Mouse (Mus musculus) liver, postnatal 0 days (tissue): ENCODE data around the gene Smtn. TPM values are rescaled to one million over a fixed set of nuclear protein-coding genes. Genes with fewer than 3 reads are reported as not detected.

Source experiments
- ATAC-seq: fragments of 200-750 bp; cut with Nextera tagmentation; 2 replicates; pipeline ENCODE4 v1.8.0; 2017; ENCODE audit warnings: mild to moderate bottlenecking, moderate library complexity
- DNase-seq: peaks from one replicate; pipeline ENCODE4 v3.0.0-alpha.2; 2016
- H3K27ac ChIP-seq: fragments of 300-500 bp; sonication (generic); 2 replicates; pipeline ENCODE4 v1.5.1; 2014; ENCODE audit warnings: antibody characterized with exemption, moderate library complexity, mild to moderate bottlenecking, low read depth
- H3K27me3 ChIP-seq: fragments of 300-500 bp; sonication (generic); 2 replicates; pipeline ENCODE4 v1.6.1; 2014; ENCODE audit warnings: low read length, control low read depth, mixed read lengths; ENCODE audit not compliant: insufficient read depth
- H3K36me3 ChIP-seq: fragments of 300-500 bp; sonication (generic); replicated peaks from 2 replicates; pipeline ENCODE4 v1.6.1; 2014; ENCODE audit warnings: mild to moderate bottlenecking, control low read depth, low read length, moderate library complexity, mixed read lengths; ENCODE audit not compliant: insufficient read depth
- H3K4me1 ChIP-seq: fragments of 300-500 bp; sonication (generic); 2 replicates; pipeline ENCODE4 v1.6.1; 2014; ENCODE audit warnings: antibody characterized with exemption, mild to moderate bottlenecking, control low read depth; ENCODE audit not compliant: insufficient read depth
- H3K4me2 ChIP-seq: fragments of 300-500 bp; sonication (generic); 2 replicates; pipeline ENCODE4 v1.6.1; 2014; ENCODE audit warnings: low read depth, mild to moderate bottlenecking, low read length, moderate library complexity, mixed read lengths
- H3K4me3 ChIP-seq: fragments of 300-500 bp; sonication (generic); 2 replicates; pipeline ENCODE4 v1.5.1; 2014; ENCODE audit warnings: low read depth, low read length
- H3K9ac ChIP-seq: fragments of 300-500 bp; sonication (generic); replicated peaks from 2 replicates; pipeline ENCODE4 v1.6.1; 2014; ENCODE audit warnings: mild to moderate bottlenecking, moderate library complexity
- H3K9me3 ChIP-seq: fragments of 300-500 bp; sonication (generic); 2 replicates; pipeline ENCODE4 v1.6.1; 2016; ENCODE audit warnings: mild to moderate bottlenecking, control low read depth, low read length, mixed read lengths
- CTCF ChIP-seq: sonication (generic); IDR thresholded peaks from 2 replicates; pipeline ENCODE4 v1.5.1; 2016; ENCODE audit warnings: antibody characterized with exemption, low read depth
- EP300 ChIP-seq: IDR thresholded peaks from 2 replicates; pipeline ENCODE4 v1.6.1; 2016; ENCODE audit warnings: antibody characterized with exemption, low read depth, mild to moderate bottlenecking
- WGBS: fragments of 180-500 bp; shearing (Covaris S2); extraction: QIAGEN DNeasy Blood & Tissue Kit; methylation state at CpG from one replicate; pipeline ENCODE4 v1.1.7; 2014; ENCODE audit not compliant: insufficient replicate concordance; 5-methylcytosine and 5-hydroxymethylcytosine counted together
- polyA plus RNA-seq: library from polyadenylated mRNA; unstranded; fragments of >200 nt; fragmentation: Nextera tagmentation; extraction: Ambion mirVana; gene quantifications from 2 replicates; pipeline ENCODE4 v1.2.1, GENCODE M21; 2015

The Smtn gene
- polyA plus RNA-seq, 1 experiment from 2014 or later = 8.9 TPM

- Histone ChIP-seq H3K4me2 (peak overlapping the region; percentile 70), H3K9me3 (no peaks in the 10 kb centered on the region), H3K36me3 (no peaks in the 10 kb centered on the region), H3K9ac (peak overlapping the region; percentile 56), H3K27me3 (no peaks in the 10 kb centered on the region), H3K27ac (no peak overlapping the region), H3K4me1 (peaks cover 37% of the 10 kb centered on the region), H3K4me3 (peak overlapping the region; percentile 54)
- WGBS = 42% methylated on average over 4 of the region's 4 CpGs
- peak; percentile 13 for DNase-seq
- TF ChIP-seq EP300 = no peak
- TF ChIP-seq CTCF = no peak
- ATAC-seq = no peak
Measured at GRCm38 (mm10) chr11:3538341-3538740, 2.1 kb downstream of the Smtn start.

- DNase-seq (peak; percentile 18), ATAC-seq (no peak)
- H3K9me3 ChIP-seq = no peaks in the 10 kb centered on the region
- H3K36me3 ChIP-seq = 0 out of 2 replicates have a peak, but pooled peaks cover under 1% of the 10 kb centered on the region
- TF ChIP-seq CTCF (no peak), EP300 (no peak)
- peak overlapping the region; percentile 70 for H3K4me2 ChIP-seq
- peak overlapping the region; percentile 56; the same call in 1 of the 2 replicates for H3K9ac ChIP-seq
- no peaks in the 10 kb centered on the region for H3K27me3 ChIP-seq
- H3K4me3 ChIP-seq = no peak overlapping the region
- WGBS = 76% methylated on average over 3 of the region's 3 CpGs
- no peak overlapping the region for H3K27ac ChIP-seq
- peaks cover 37% of the 10 kb centered on the region for H3K4me1 ChIP-seq
Measured at GRCm38 (mm10) chr11:3537711-3538110, 2.7 kb downstream of the Smtn start.

- H3K4me2 ChIP-seq = peak overlapping the region; percentile 70
- DNase-seq = peak; percentile 12
- no peak for ATAC-seq
- no peak overlapping the region for H3K27ac ChIP-seq
- TF ChIP-seq CTCF (no peak), EP300 (no peak)
- no peaks in the 10 kb centered on the region for H3K9me3 ChIP-seq
- H3K27me3 ChIP-seq = no peaks in the 10 kb centered on the region
- H3K36me3 ChIP-seq = 0 out of 2 replicates have a peak, but pooled peaks cover 9% of the 10 kb centered on the region
- H3K9ac ChIP-seq = no peak overlapping the region
- 90% methylated on average over 5 of the region's 5 CpGs for WGBS
- H3K4me3 ChIP-seq = no peak overlapping the region
- H3K4me1 ChIP-seq = peaks cover 37% of the 10 kb centered on the region
Measured at GRCm38 (mm10) chr11:3536745-3537333, 3.6 kb downstream of the Smtn start.

GRCm38 (mm10) chr11:3536082-3536481 is 4.3 kb downstream of the Smtn start:
- peak overlapping the region; percentile 70 for H3K9ac ChIP-seq
- peak overlapping the region; percentile 51 for H3K4me3 ChIP-seq
- DNase-seq (no peak), ATAC-seq (no peak)
- H3K27me3 ChIP-seq = no peaks in the 10 kb centered on the region
- 40% methylated on average over 5 of the region's 5 CpGs for WGBS
- peaks cover 37% of the 10 kb centered on the region for H3K4me1 ChIP-seq
- peak overlapping the region; percentile 94 for H3K4me2 ChIP-seq
- peak overlapping the region; percentile 77 for H3K27ac ChIP-seq
- H3K9me3 ChIP-seq = no peaks in the 10 kb centered on the region
- TF ChIP-seq CTCF (no peak), EP300 (no peak)
- H3K36me3 ChIP-seq = peaks cover 17% of the 10 kb centered on the region; the same call in 1 of the 2 replicates

- 1% methylated on average over 35 of the region's 36 CpGs for WGBS
- peak; percentile 95 for DNase-seq
- ATAC-seq = peak; percentile 74
- H3K4me3 ChIP-seq = peak overlapping the region; percentile 51
- no peak for TF ChIP-seq EP300
- peak; percentile 93 for TF ChIP-seq CTCF
- H3K27ac ChIP-seq = peak overlapping the region; percentile 77
- H3K4me2 ChIP-seq = peak overlapping the region; percentile 94
- H3K9me3 ChIP-seq = no peaks in the 10 kb centered on the region
- H3K36me3 ChIP-seq = peaks cover 23% of the 10 kb centered on the region; the same call in 1 of the 2 replicates
- H3K9ac ChIP-seq = peak overlapping the region; percentile 70
- peaks cover 37% of the 10 kb centered on the region for H3K4me1 ChIP-seq
- H3K27me3 ChIP-seq = no peaks in the 10 kb centered on the region
Measured at GRCm38 (mm10) chr11:3535406-3535986, 4.9 kb downstream of the Smtn start.

GRCm38 (mm10) chr11:3534956-3535355 is 5.5 kb downstream of the Smtn start:
- Histone ChIP-seq H3K27ac (peak overlapping the region; percentile 77; the same call in 1 of the 2 replicates), H3K4me2 (peak overlapping the region; percentile 94), H3K9me3 (no peaks in the 10 kb centered on the region), H3K36me3 (peaks cover 28% of the 10 kb centered on the region; the same call in 1 of the 2 replicates), H3K4me3 (peak overlapping the region; percentile 51; the same call in 1 of the 2 replicates), H3K4me1 (peaks cover 37% of the 10 kb centered on the region), H3K9ac (peak overlapping the region; percentile 70), H3K27me3 (no peaks in the 10 kb centered on the region)
- ATAC-seq (no peak), DNase-seq (no peak)
- no peak for TF ChIP-seq CTCF
- 16% methylated on average over 8 of the region's 8 CpGs for WGBS
